8 mouse cellular contexts compared by ENCODE assay signal in genomic region chr9:30921261-30922103, GRCm38 (mm10). TPM values are rescaled to one million over a fixed set of nuclear protein-coding genes. Genes with fewer than 3 reads are reported as not detected.
DNase-seq lines count a peak whose midpoint lies in the region; ATAC-seq and TF ChIP-seq lines count a peak whose summit lies in the region.

No protein-coding gene starts in this region.

- H3K4me1 ChIP-seq in spleen, adult 2 months (ENCODE audit: control insufficient read depth, insufficient read depth, insufficient read length) = no peaks in the 10 kb centered on the region
- H3K4me1 ChIP-seq in limb, embryonic 14.5 days (ENCODE audit: control insufficient read depth, insufficient read depth, low read length) = peaks cover 19% of the 10 kb centered on the region
- peaks cover 4% of the 10 kb centered on the region; the same call in 1 of the 2 replicates for H3K4me1 ChIP-seq in stomach, postnatal 0 days (replicated peaks; ENCODE audit: control insufficient read depth, insufficient read depth)

- no peak for DNase-seq in spleen, adult 2 months (ENCODE audit: low read depth in 1 of 2, low spot score in 2 of 2)
- no peak for DNase-seq in spleen, postnatal 4 days (ENCODE audit: low spot score in 2 of 2)
- DNase-seq in forelimb bud, embryonic 11.5 days (ENCODE audit: low read depth, low spot score) = peak; percentile 30
- DNase-seq in limb, embryonic 14.5 days (ENCODE audit: low spot score) = no peak
- peak; percentile 47 for DNase-seq in stomach, postnatal 0 days (ENCODE audit: low spot score)
- no peak for DNase-seq in layer of hippocampus, adult 18-20 months (ENCODE audit: low spot score in 2 of 2)
- DNase-seq in thymus, adult 18-20 months = no peak
- DNase-seq in B cell, adult 2 months = no peak

- 14% methylated on average over 56 of the region's 56 CpGs for WGBS in spleen, adult 2 months
- 5% methylated on average over 56 of the region's 56 CpGs for WGBS in limb, embryonic 14.5 days
- WGBS in stomach, postnatal 0 days = 5% methylated on average over 56 of the region's 56 CpGs

- TF ChIP-seq EP300 in stomach, postnatal 0 days (optimal IDR thresholded peaks at IDR 0.05) = no peak

- no peak for ATAC-seq in limb, embryonic 14.5 days (ENCODE audit: low FRiP score, low read depth)
- ATAC-seq in stomach, postnatal 0 days (ENCODE audit: low FRiP score, low TSS enrichment) = no peak

- no peak for TF ChIP-seq CTCF in spleen, adult 2 months (IDR thresholded peaks at IDR 0.05; ENCODE audit: extremely low read depth, insufficient read depth, insufficient read length, insufficient replicate concordance)
- TF ChIP-seq CTCF in stomach, postnatal 0 days (IDR thresholded peaks at IDR 0.05; ENCODE audit: low read depth) = no peak

- peak overlapping the region; percentile 75 for H3K9ac ChIP-seq in limb, embryonic 14.5 days (ENCODE audit: low read depth, low read length, severe bottlenecking)
- H3K9ac ChIP-seq in stomach, postnatal 0 days (ENCODE audit: low read length) = peak overlapping the region; percentile 60

- H3K9me3 ChIP-seq in limb, embryonic 14.5 days (ENCODE audit: control insufficient read depth, low read length) = no peaks in the 10 kb centered on the region
- no peaks in the 10 kb centered on the region for H3K9me3 ChIP-seq in stomach, postnatal 0 days (ENCODE audit: control insufficient read depth, low read length)

- TF ChIP-seq POLR2A in spleen, adult 2 months (IDR thresholded peaks at IDR 0.05; ENCODE audit: low read depth, low read length) = no peak
- TF ChIP-seq POLR2A in limb, embryonic 14.5 days (IDR thresholded peaks at IDR 0.05; ENCODE audit: borderline replicate concordance, extremely low read depth, insufficient read depth, insufficient read length) = no peak

- H3K4me2 ChIP-seq in limb, embryonic 14.5 days (replicated peaks; ENCODE audit: low read depth, low read length, severe bottlenecking) = peak overlapping the region; percentile 83
- H3K4me2 ChIP-seq in stomach, postnatal 0 days (replicated peaks; ENCODE audit: low read depth) = peak overlapping the region; percentile 77

- no peak overlapping the region for H3K27ac ChIP-seq in spleen, adult 2 months (ENCODE audit: insufficient read depth, low read length)
- peak overlapping the region; percentile 50; the same call in 1 of the 2 replicates for H3K27ac ChIP-seq in limb, embryonic 14.5 days (replicated peaks; ENCODE audit: low read depth, low read length)
- no peak overlapping the region for H3K27ac ChIP-seq in stomach, postnatal 0 days (replicated peaks)

- H3K36me3 ChIP-seq in spleen, adult 2 months (ENCODE audit: control insufficient read depth, insufficient read depth, low read length) = no peaks in the 10 kb centered on the region
- peaks cover 10% of the 10 kb centered on the region; the same call in 1 of the 2 replicates for H3K36me3 ChIP-seq in limb, embryonic 14.5 days (ENCODE audit: control insufficient read depth, insufficient read depth, low read length)
- no peaks in the 10 kb centered on the region for H3K36me3 ChIP-seq in stomach, postnatal 0 days (ENCODE audit: control insufficient read depth, insufficient read depth, low read length)

- H3K4me3 ChIP-seq in spleen, adult 2 months (ENCODE audit: extremely low read depth, insufficient read depth, insufficient read length) = 0 out of 2 replicates have a peak overlapping the region, but pooled peaks have one; percentile 0
- H3K4me3 ChIP-seq in limb, embryonic 14.5 days (replicated peaks; ENCODE audit: low read length) = peak overlapping the region; percentile 62
- peak overlapping the region; percentile 59 for H3K4me3 ChIP-seq in stomach, postnatal 0 days (ENCODE audit: low read depth, low read length)

- H3K27me3 ChIP-seq in spleen, adult 2 months (ENCODE audit: control insufficient read depth, insufficient read depth, low read length) = peaks cover 3% of the 10 kb centered on the region; the same call in 1 of the 2 replicates
- peaks cover 6% of the 10 kb centered on the region for H3K27me3 ChIP-seq in limb, embryonic 14.5 days (ENCODE audit: control insufficient read depth, insufficient read depth, low read length)
- no peaks in the 10 kb centered on the region for H3K27me3 ChIP-seq in stomach, postnatal 0 days (ENCODE audit: control insufficient read depth, insufficient read depth, low read length)

RNA-seq across cellular contexts. Expression of gene Adamts15, which starts 0.8 kb away (rescaled TPM):
- polyA plus RNA-seq in spleen, adult 2 months (2012; rRNA removed) = 0.43 and 0.61 TPM in 2 replicates
- polyA plus RNA-seq in limb, embryonic 14.5 days (2012; rRNA removed) = 33.2 and 39.5 TPM in 2 replicates
- 29.0 and 39.9 TPM in 2 replicates for polyA plus RNA-seq in limb, embryonic 14.5 days (2014; fragmentation: Nextera tagmentation; extraction: Ambion mirVana)
- polyA plus RNA-seq in stomach, postnatal 0 days (2015; fragmentation: Nextera tagmentation; extraction: Ambion mirVana) = 1.9 and 2.6 TPM in 2 replicates
- total RNA-seq in layer of hippocampus, adult 18-20 months (2021) = 1 to 10 TPM; 3.1 to 4.4 TPM

RNA-seq across cellular contexts. Expression of gene Adamts8, which starts 20.9 kb away (rescaled TPM):
- 0.83 and 1.3 TPM in 2 replicates for polyA plus RNA-seq in spleen, adult 2 months (2012; rRNA removed)
- polyA plus RNA-seq in limb, embryonic 14.5 days (2012; rRNA removed) = 4.2 and 4.4 TPM in 2 replicates
- 4.4 and 5.0 TPM in 2 replicates for polyA plus RNA-seq in limb, embryonic 14.5 days (2014; fragmentation: Nextera tagmentation; extraction: Ambion mirVana)
- 7.8 and 8.8 TPM in 2 replicates for polyA plus RNA-seq in stomach, postnatal 0 days (2015; fragmentation: Nextera tagmentation; extraction: Ambion mirVana)
- total RNA-seq in layer of hippocampus, adult 18-20 months (2021) = 1 to 10 TPM; 4.2 to 4.6 TPM

Comparison
In these comparisons a context has a peak if more than half of its experiments do, and no peak if none do; other contexts are left out.
1. DNase-seq: peak in forelimb bud, embryonic 11.5 days (single experiment) and stomach, postnatal 0 days (single experiment); none in spleen, adult 2 months (0 of 2), spleen, postnatal 4 days (0 of 2), limb, embryonic 14.5 days (single experiment), layer of hippocampus, adult 18-20 months (0 of 2), thymus, adult 18-20 months (0 of 2) and B cell, adult 2 months (0 of 2).
2. H3K4me3 ChIP-seq: peak in every context shown above with its lines; median percentile 62 in limb, embryonic 14.5 days; 59 in stomach, postnatal 0 days; 0 in spleen, adult 2 months.